Mouse (Mus musculus) embryo, embryonic 10 days (tissue): Measurements from ENCODE around the gene Lgals2.
"Not testable (repeated sequence)": the region's sequence is repeated elsewhere in the genome, so short reads cannot be mapped to it uniquely, and the experiment has no call there.

Experiments used
- DNase-seq: peaks from one replicate; pipeline ENCODE4 v3.0.0-alpha.2; 2015; ENCODE audit warnings: low spot score

The Lgals2 gene

GRCm38 (mm10) chr15:78874989-78875388, 19.7 kb upstream of the Lgals2 start:
- no peak for DNase-seq

- DNase-seq: no peak
These were observed 18.6 kb upstream of the Lgals2 start for GRCm38 (mm10) chr15:78873803-78874435.

- DNase-seq: no peak
These were observed 16.8 kb upstream of the Lgals2 start for GRCm38 (mm10) chr15:78872021-78872608.

GRCm38 (mm10) chr15:78869775-78870174, 14.4 kb upstream of the Lgals2 start:
- DNase-seq: peak; percentile 69

GRCm38 (mm10) chr15:78868826-78869233, 13.5 kb upstream of the Lgals2 start:
- DNase-seq: peak; percentile 37

GRCm38 (mm10) chr15:78868398-78868797, 13.1 kb upstream of the Lgals2 start:
- DNase-seq: peak; percentile 70

GRCm38 (mm10) chr15:78863852-78864253, 8.5 kb upstream of the Lgals2 start:
- DNase-seq: no peak

- no peak for DNase-seq
These were observed 7.8 kb upstream of the Lgals2 start for GRCm38 (mm10) chr15:78863154-78863553.

GRCm38 (mm10) chr15:78862280-78862679, 7.0 kb upstream of the Lgals2 start:
- no peak for DNase-seq

- no peak for DNase-seq
These were observed 4.4 kb upstream of the Lgals2 start for GRCm38 (mm10) chr15:78859714-78860113.

GRCm38 (mm10) chr15:78859311-78859710, 4.0 kb upstream of the Lgals2 start:
- no peak for DNase-seq

GRCm38 (mm10) chr15:78857009-78857408, 1.7 kb upstream of the Lgals2 start:
- DNase-seq: no peak

GRCm38 (mm10) chr15:78851505-78852153, 3.7 kb downstream of the Lgals2 start:
- peak; percentile 90 for DNase-seq

GRCm38 (mm10) chr15:78850944-78851343, 4.4 kb downstream of the Lgals2 start:
- no peak for DNase-seq

GRCm38 (mm10) chr15:78850059-78850824, 5.1 kb downstream of the Lgals2 start:
- peak; percentile 6 for DNase-seq

- no peak for DNase-seq
These were observed 5.8 kb downstream of the Lgals2 start for GRCm38 (mm10) chr15:78849485-78849884.

GRCm38 (mm10) chr15:78848467-78848866, 6.9 kb downstream of the Lgals2 start:
- DNase-seq: peak; percentile 91

- not testable (repeated sequence) for DNase-seq
These were observed 8.5 kb downstream of the Lgals2 start for GRCm38 (mm10) chr15:78846805-78847204.

GRCm38 (mm10) chr15:78846352-78846751, 9.0 kb downstream of the Lgals2 start:
- no peak for DNase-seq

- peak; percentile 11 for DNase-seq
These were observed 9.5 kb downstream of the Lgals2 start for GRCm38 (mm10) chr15:78845867-78846266.

- no peak for DNase-seq
These were observed 10.0 kb downstream of the Lgals2 start for GRCm38 (mm10) chr15:78845321-78845720.

GRCm38 (mm10) chr15:78844791-78845190, 10.5 kb downstream of the Lgals2 start:
- peak; percentile 55 for DNase-seq
